Mouse (Mus musculus): ENCODE results near the gene Oca2.

Oca2 gene

DNA sequence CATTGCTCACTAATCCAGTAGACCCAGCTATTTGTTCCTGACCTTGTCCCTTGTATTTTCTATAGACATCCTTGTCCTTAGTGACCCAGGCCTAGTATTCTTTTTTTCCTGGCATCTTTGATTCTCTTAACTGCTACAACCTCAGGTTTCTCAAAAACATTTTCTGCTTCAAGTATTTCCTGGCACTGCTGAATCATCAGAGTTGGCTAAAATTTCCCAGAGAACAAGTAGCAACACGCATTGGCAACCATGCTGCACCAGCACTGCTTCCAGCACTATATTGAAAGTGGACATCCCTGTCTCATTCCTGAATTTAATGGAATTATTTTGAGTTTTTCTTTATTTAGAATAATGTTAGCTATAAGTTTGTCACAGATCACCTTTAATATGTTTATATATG is 143.1 kb downstream of the Oca2 start:
- DNase-seq, result peak; percentile 35 to 64

- DNase-seq, result no peak
These were observed 148.7 kb downstream of the Oca2 start for GRCm38 (mm10) chr7:56388295-56388694.

GRCm38 (mm10) chr7:56418182-56418836 is 178.7 kb downstream of the Oca2 start:
- no peak for DNase-seq

DNA sequence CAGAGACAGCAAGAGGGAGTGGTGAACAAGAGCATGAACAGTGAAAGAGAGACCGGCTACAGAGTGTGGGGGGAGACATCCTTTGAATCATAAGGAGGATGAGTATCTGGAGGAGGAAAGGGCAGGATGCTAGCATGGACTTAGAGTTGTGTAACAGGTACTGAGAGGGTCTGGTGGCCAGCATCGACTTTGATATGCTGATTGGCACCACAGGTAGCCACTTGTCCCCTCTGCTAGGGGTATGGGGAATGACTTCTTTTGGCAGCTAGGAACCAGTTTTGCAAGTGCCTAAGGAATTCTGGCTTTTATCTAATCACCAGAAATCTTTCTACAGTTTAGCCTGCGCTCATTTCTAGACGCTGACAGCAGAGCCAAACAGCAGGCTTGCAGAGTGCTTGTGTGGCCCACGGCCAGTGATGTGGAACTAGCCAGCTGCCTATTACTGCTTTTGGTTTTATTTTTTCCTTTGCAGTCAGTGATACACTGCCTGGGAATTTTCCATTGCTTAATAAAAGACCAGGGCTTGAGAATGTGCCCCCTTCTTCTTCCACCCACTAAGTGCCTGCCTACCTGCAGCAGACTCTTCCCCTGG is 179.8 kb downstream of the Oca2 start:
- no peak for DNase-seq

DNA sequence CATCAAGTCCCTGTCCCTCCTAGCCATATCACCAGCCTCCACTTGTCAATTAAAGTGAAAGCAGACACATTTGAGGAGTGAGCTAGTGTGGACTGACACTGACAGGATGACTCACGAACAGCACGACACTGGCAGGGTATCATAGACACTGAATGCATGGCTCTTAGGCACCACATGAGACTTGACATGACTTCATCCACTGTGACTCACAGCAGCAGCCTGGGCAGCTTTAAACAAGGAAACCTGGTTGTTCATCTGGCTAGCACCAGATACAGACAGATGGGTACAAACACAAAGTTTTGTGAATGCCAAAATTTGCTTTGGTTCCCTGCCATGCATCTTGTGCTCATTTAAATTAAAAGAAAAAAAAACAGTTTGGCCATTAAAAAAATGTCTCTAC is 182.4 kb downstream of the Oca2 start:
- DNase-seq, result peak; percentile 33 to 62

- no peak for DNase-seq
These were observed 184.0 kb downstream of the Oca2 start for GRCm38 (mm10) chr7:56423548-56423947.

GRCm38 (mm10) chr7:56460814-56461520 is 221.4 kb downstream of the Oca2 start:
- DNase-seq, result peak in 1 of 2 experiments; percentile 26

GRCm38 (mm10) chr7:56498242-56498641 is 258.7 kb downstream of the Oca2 start:
- DNase-seq, result no peak

DNA sequence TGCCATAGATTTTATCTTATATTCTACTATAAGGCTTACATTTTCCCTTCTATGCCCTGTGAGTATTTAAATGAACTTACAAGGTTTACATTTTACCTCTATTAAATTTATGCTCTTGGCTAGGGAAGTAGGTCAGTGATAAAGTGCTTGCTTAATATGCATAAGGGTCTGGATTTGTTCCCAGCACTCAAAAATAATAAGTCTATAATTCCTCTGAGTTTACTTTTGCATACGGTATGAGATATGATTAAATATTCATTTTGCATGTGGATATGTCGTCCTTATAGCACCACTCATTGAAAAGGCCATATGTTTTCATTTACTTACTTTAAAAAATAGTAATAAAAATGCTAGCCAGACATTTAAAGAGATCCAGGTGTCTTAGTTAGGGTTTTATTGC is 259.8 kb downstream of the Oca2 start:
- no peak for DNase-seq

DNA sequence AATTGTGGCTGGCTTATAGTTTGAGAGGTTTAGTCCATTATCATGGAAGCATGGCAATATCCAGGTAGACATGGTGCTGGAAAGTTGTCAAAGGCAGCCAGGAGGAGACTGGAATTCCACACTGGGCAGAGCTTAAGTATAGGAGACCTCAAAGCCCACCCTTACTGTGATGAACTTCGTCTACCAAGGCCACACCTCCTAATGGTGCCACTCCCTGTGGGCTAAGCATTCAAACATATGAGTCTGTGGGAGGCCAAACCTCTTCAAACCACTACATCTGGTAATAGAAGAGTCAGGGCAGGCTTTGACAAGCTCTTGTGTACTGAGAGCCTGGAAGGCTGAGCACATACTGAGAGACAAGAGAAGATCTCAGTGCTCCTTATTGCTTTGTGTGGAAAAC is 260.2 kb downstream of the Oca2 start:
- DNase-seq, result no peak

DNA sequence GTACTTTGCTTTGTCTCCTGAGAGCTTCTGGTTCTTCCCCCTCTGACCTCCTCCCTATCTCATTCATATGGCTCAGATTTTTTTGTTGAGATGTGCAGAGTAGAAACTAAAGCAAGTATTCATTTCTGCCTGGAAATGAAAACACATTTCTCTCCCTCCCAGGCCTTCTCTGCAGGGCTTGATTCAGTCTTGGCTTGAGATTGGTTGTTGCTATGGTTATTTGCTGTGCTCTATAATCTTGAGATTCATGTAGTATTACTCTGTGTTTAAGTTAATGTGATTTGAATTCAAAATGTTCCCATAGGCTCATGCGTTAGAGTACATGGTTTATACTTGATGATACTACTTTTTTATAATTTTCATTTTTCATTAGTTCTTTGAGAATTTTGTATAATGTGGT is 260.9 kb downstream of the Oca2 start:
- DNase-seq, result no peak

- no peak for DNase-seq
These were observed 279.0 kb downstream of the Oca2 start for GRCm38 (mm10) chr7:56518581-56518980.

- DNase-seq, result no peak
These were observed 280.2 kb downstream of the Oca2 start for GRCm38 (mm10) chr7:56519741-56520140.

GRCm38 (mm10) chr7:56534856-56535255 is 295.3 kb downstream of the Oca2 start:
- no peak for DNase-seq

DNA sequence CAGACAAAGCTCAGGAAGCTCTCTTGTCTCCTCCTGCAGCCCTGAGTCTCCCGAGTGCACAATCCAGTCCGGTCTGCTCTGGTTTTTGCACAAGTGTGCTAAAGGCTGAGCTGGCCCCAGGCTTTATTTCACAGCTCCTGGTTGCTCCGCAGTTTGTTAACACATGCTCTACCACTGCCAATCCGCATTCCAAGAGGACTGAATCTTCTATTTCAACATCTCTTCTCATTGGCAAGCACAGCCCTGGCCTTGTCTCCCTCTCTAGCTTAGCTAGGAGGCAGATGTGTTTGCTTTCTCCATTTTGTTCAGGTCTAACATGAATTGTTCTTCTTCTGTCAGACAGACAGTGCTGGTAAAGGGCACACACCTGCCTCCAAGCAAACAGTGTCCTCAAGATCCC is 309.7 kb downstream of the Oca2 start:
- DNase-seq, result no peak

DNA sequence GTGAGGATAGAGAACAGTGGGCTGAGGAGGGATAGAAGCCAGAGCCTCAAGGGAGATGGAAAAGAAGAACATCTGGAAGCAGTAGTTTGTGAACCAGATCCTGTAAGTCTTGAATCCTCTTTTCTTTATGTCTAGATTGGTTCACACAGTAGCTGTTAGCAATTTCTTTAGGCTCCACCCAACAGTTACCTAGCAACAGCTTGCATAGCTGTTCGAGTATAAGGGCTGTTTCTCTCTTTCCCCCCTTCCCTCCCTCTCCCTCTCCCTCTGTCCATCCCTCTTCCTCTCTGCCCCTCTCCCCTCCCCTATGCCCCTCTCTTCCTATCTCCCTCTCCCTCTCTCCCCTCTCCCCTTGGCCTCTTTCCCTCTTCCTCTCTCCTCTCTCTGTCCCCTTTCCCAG is 312.2 kb downstream of the Oca2 start:
- no peak for DNase-seq

Data from cerebellum, postnatal 25 days (tissue).